Mouse (Mus musculus): ENCODE results near the gene Gm8773. TPM values are rescaled to one million over a fixed set of nuclear protein-coding genes. Genes with fewer than 3 reads are reported as not detected.

Gene Gm8773
- not detected for total RNA-seq (2023)

GRCm38 (mm10) chr5:5573749-5574317 lies at the start of gene Gm8773:
Gene Gm8773, plus strand, starts transcription at chr5:5573799.

GRCm38 (mm10) chr5:5559079-5559740 lies 14.4 kb upstream of the Gm8773 start, which contains the start of gene Gtpbp10:
Gene Gtpbp10, minus strand, starts transcription at chr5:5559538.

Other genes with a start within 250 kb of the Gm8773 start
- 10 to 100 TPM; 57.5 to 57.9 TPM for gene Cdk14, start 153.5 kb upstream of the Gm8773 start, total RNA-seq (2023)
- gene 1700015F17Rik, start 94.7 kb upstream of the Gm8773 start, total RNA-seq (2023) = not detected
- 1 to 10 TPM in 1 of 2 experiments, under 1 TPM in 1; 0.70 to 1.0 TPM for gene Cldn12, start 58.8 kb upstream of the Gm8773 start, total RNA-seq (2023)
- 10 to 100 TPM; 13.9 to 14.9 TPM for gene Gtpbp10, start 14.3 kb upstream of the Gm8773 start, total RNA-seq (2023)
- gene Cfap69, start 90.4 kb downstream of the Gm8773 start, total RNA-seq (2023) = not detected
- gene Steap2, start 120.8 kb downstream of the Gm8773 start, total RNA-seq (2023) = not detected
- not detected for gene Steap1, start 175.5 kb downstream of the Gm8773 start, total RNA-seq (2023)

All from monocyte, adult 59 days (primary cell).